Mouse (Mus musculus) kidney, postnatal 0 days (tissue): ENCODE measurements at regions not wholly inside any gene's neighbourhood (a gene's known extent, or its start where the extent isn't known, plus 50 kb on each side); places are given as distances from the start of the nearest gene placed in this dataset.

ENCODE experiments used
- ATAC-seq: fragments of 200-750 bp; cut with Nextera tagmentation; replicated peaks from 2 replicates; pipeline ENCODE4 v1.8.0; 2017; ENCODE audit warnings: low read depth, moderate number of reproducible peaks, moderate TSS enrichment, moderate library complexity; ENCODE audit not compliant: low FRiP score
- DNase-seq: peaks from one replicate; pipeline ENCODE4 v3.0.0-alpha.2; 2016; ENCODE audit warnings: low spot score
- H3K27ac ChIP-seq: fragments of 300-500 bp; sonication (generic); 2 replicates; pipeline ENCODE4 v1.5.1; 2014; ENCODE audit warnings: mild to moderate bottlenecking
- H3K27me3 ChIP-seq: fragments of 300-500 bp; sonication (generic); 2 replicates; pipeline ENCODE4 v1.6.1; 2014; ENCODE audit warnings: low read length, mixed read lengths; ENCODE audit not compliant: insufficient read depth
- H3K36me3 ChIP-seq: fragments of 300-500 bp; sonication (generic); 2 replicates; pipeline ENCODE4 v1.6.1; 2014; ENCODE audit warnings: low read length, mixed read lengths; ENCODE audit not compliant: insufficient read depth
- H3K4me1 ChIP-seq: fragments of 300-500 bp; sonication (generic); replicated peaks from 2 replicates; pipeline ENCODE4 v1.6.1; 2014; ENCODE audit warnings: antibody characterized with exemption, low read length, mixed read lengths; ENCODE audit not compliant: insufficient read depth
- H3K4me2 ChIP-seq: fragments of 300-500 bp; sonication (generic); 2 replicates; pipeline ENCODE4 v1.6.1; 2014; ENCODE audit warnings: mild to moderate bottlenecking, low read length, moderate library complexity, mixed read lengths
- H3K4me3 ChIP-seq: fragments of 300-500 bp; sonication (generic); replicated peaks from 2 replicates; pipeline ENCODE4 v1.5.1; 2014; ENCODE audit warnings: low read depth, low read length
- H3K9ac ChIP-seq: fragments of 300-500 bp; sonication (generic); 2 replicates; pipeline ENCODE4 v1.6.1; 2014; ENCODE audit warnings: low read depth, low read length
- H3K9me3 ChIP-seq: fragments of 300-500 bp; sonication (generic); replicated peaks from 2 replicates; pipeline ENCODE4 v1.6.1; 2016; ENCODE audit warnings: low read length, inconsistent platforms, mixed read lengths
- CTCF ChIP-seq: IDR thresholded peaks from 2 replicates; pipeline ENCODE4 v1.5.1; 2016; ENCODE audit warnings: antibody characterized with exemption, low read depth, mild to moderate bottlenecking, moderate library complexity
- WGBS: fragments of 180-500 bp; shearing (Covaris S2); extraction: QIAGEN DNeasy Blood & Tissue Kit; methylation state at CpG from one replicate; pipeline ENCODE4 v1.1.7; 2014; 5-methylcytosine and 5-hydroxymethylcytosine counted together

- Histone ChIP-seq H3K9me3 (no peaks in the 10 kb centered on the region), H3K9ac (no peak overlapping the region), H3K27ac (no peak overlapping the region), H3K4me2 (no peak overlapping the region), H3K4me3 (no peak overlapping the region), H3K4me1 (no peaks in the 10 kb centered on the region), H3K36me3 (no peaks in the 10 kb centered on the region), H3K27me3 (no peaks in the 10 kb centered on the region)
- no peak for ATAC-seq
- WGBS: 81% methylated on average over 3 of the region's 3 CpGs
- TF ChIP-seq CTCF: no peak
- no peak for DNase-seq
These were observed 96.0 kb downstream of the Epdr1 start for GRCm38 (mm10) chr13:19523686-19524085.

DNA sequence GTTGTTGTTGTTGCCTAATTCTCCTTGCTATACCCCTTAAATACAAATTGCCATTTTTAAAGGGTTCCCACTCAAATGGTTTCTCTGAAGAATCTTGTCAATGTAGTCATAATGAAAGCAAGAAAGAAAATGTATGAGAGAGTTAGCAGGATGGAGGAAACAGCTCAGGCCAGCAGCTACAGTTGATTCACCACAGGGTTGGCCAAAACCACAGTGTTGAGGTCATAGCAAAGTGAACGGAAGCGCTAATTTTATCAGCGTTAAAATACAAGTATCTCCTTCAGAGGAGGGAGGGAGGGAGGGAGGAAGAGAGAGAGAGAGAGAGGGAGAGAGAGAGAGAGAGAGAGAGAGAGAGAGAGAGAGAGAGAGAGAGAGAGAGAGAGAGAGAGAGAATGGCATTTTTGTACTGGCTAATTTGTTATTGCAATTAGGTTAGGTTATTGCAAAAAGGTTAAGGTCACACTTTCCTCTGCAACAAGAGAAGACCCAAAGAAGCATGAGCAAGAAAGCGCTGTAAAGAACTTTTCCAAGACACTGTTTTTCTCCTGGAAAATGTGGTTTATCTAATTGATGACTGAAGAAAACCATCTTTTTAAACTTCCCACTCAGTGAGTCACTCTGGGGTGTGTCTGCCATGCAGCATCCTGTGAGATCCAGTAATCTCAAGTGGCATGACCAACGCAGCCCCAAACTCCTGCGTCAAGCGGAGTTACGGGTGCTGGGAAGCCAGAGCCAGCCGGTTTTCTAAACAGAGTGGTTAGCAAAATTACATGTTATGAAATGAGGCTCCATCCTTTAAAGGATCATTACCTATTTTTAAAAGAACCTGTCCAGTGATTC is 101.6 kb downstream of the Epdr1 start:
- no peak for TF ChIP-seq CTCF
- 81% methylated on average over 9 of the region's 9 CpGs for WGBS

GRCm38 (mm10) chr13:19514844-19515555 is 104.7 kb downstream of the Epdr1 start:
- 77% methylated on average over 3 of the region's 3 CpGs for WGBS
- no peak for TF ChIP-seq CTCF
- Histone ChIP-seq H3K36me3 (no peaks in the 10 kb centered on the region), H3K9ac (no peak overlapping the region), H3K9me3 (no peaks in the 10 kb centered on the region), H3K27ac (no peak overlapping the region), H3K27me3 (no peaks in the 10 kb centered on the region), H3K4me1 (no peaks in the 10 kb centered on the region), H3K4me3 (no peak overlapping the region), H3K4me2 (no peak overlapping the region)
- no peak for DNase-seq
- no peak for ATAC-seq

More for the DNA sequence above, 101.6 kb downstream of the Epdr1 start:
- Histone ChIP-seq H3K9me3 (no peaks in the 10 kb centered on the region), H3K4me1 (no peaks in the 10 kb centered on the region), H3K9ac (no peak overlapping the region), H3K4me3 (no peak overlapping the region), H3K27me3 (no peaks in the 10 kb centered on the region), H3K27ac (no peak overlapping the region), H3K36me3 (no peaks in the 10 kb centered on the region), H3K4me2 (no peak overlapping the region)
- ATAC-seq: no peak
- DNase-seq: no peak

- Histone ChIP-seq H3K4me1 (no peaks in the 10 kb centered on the region), H3K36me3 (no peaks in the 10 kb centered on the region), H3K27ac (no peak overlapping the region), H3K4me2 (no peak overlapping the region), H3K4me3 (no peak overlapping the region), H3K9me3 (no peaks in the 10 kb centered on the region), H3K9ac (no peak overlapping the region), H3K27me3 (no peaks in the 10 kb centered on the region)
- no peak for TF ChIP-seq CTCF
- ATAC-seq: no peak
- WGBS: 40% methylated on average over 3 of the region's 3 CpGs
- DNase-seq: no peak
These were observed 110.9 kb upstream of the Stard3nl start for GRCm38 (mm10) chr13:19506543-19506942.

DNA sequence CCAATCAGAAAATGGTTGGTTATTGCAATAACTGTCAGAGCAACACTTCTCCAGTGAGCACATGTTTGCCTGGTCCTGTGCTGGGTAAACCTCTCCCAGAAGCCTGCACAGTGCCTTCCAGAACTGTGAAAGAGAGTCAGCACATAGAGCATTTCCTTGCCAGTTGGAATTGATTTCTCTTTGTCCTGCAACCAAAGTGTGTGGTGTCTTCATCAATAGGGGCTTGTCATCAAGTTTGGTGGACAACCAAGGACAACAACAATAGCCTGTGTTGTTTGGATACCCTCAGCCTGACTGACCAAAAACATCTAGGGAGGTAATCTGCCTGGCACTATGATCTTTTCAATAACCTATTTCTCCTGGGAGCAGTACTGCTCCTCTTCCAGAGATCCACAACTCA is 108.6 kb upstream of the Stard3nl start:
- ATAC-seq (no peak), DNase-seq (no peak)
- Histone ChIP-seq H3K36me3 (no peaks in the 10 kb centered on the region), H3K27me3 (no peaks in the 10 kb centered on the region), H3K9ac (no peak overlapping the region), H3K4me2 (no peak overlapping the region), H3K27ac (no peak overlapping the region), H3K4me3 (no peak overlapping the region), H3K9me3 (no peaks in the 10 kb centered on the region), H3K4me1 (no peaks in the 10 kb centered on the region)
- no peak for TF ChIP-seq CTCF

- Histone ChIP-seq H3K9me3 (no peaks in the 10 kb centered on the region), H3K27ac (no peak overlapping the region), H3K4me3 (no peak overlapping the region), H3K27me3 (no peaks in the 10 kb centered on the region), H3K9ac (no peak overlapping the region), H3K36me3 (no peaks in the 10 kb centered on the region), H3K4me1 (no peaks in the 10 kb centered on the region), H3K4me2 (no peak overlapping the region)
- 75% methylated on average over 3 of the region's 3 CpGs for WGBS
- ATAC-seq (no peak), DNase-seq (no peak)
- TF ChIP-seq CTCF: no peak
These were observed 86.6 kb upstream of the Stard3nl start for GRCm38 (mm10) chr13:19482198-19482597.
